Mouse (Mus musculus): ENCODE results near the gene Tgfbr2. TPM values are rescaled to one million over a fixed set of nuclear protein-coding genes. Genes with fewer than 3 reads are reported as not detected.

The Tgfbr2 gene
- polyA plus RNA-seq, 1 experiment from 2014 or later = 49.7 TPM

DNA sequence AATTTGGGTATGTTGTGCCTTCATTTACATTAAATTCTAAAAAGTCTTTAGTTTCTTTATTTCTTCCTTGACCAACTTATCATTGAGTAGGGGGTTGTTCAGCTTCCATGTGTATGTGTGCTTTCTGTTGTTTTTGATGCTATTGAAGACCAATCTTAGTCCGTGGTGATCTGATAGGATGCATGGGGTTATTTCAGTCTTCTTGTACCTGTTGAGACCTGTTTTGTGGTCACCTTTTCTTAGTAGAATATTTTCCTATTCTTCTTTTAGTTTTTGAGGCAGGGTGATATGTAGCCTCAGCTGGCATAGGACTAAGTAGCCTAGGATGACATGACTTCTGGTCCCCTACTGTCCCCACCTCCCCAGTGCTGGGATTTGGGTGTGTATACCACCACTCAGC lies 28.5 kb upstream of the Tgfbr2 start:
- DNase-seq (ENCODE audit: low spot score) (no peak), ATAC-seq (ENCODE audit: low read depth) (no peak)
- H3K4me3 ChIP-seq (ENCODE audit: low read depth, low read length) = no peak overlapping the region
- no peak overlapping the region for H3K9ac ChIP-seq (ENCODE audit: low read depth, low read length)
- 95% methylated on average over 1 of the region's 1 CpGs for WGBS
- H3K4me2 ChIP-seq (ENCODE audit: low read depth, low read length) = no peak overlapping the region
- H3K9me3 ChIP-seq (ENCODE audit: control insufficient read depth, low read length) = no peaks in the 10 kb centered on the region
- H3K36me3 ChIP-seq (ENCODE audit: control insufficient read depth, insufficient read depth, low read length) = no peaks in the 10 kb centered on the region
- no peak overlapping the region for H3K27ac ChIP-seq (replicated peaks; ENCODE audit: low read depth, low read length)
- no peaks in the 10 kb centered on the region for H3K27me3 ChIP-seq (replicated peaks; ENCODE audit: control insufficient read depth, insufficient read depth, low read length)
- H3K4me1 ChIP-seq (ENCODE audit: control insufficient read depth, insufficient read depth, low read length) = 0 out of 2 replicates have a peak, but pooled peaks cover 4% of the 10 kb centered on the region

- no peak overlapping the region for H3K27ac ChIP-seq (replicated peaks; ENCODE audit: low read depth, low read length)
- 0 out of 2 replicates have a peak, but pooled peaks have one; percentile 22 for ATAC-seq (ENCODE audit: low read depth)
These were observed 24.0 kb upstream of the Tgfbr2 start for GRCm38 (mm10) chr9:116199127-116199526.

DNA sequence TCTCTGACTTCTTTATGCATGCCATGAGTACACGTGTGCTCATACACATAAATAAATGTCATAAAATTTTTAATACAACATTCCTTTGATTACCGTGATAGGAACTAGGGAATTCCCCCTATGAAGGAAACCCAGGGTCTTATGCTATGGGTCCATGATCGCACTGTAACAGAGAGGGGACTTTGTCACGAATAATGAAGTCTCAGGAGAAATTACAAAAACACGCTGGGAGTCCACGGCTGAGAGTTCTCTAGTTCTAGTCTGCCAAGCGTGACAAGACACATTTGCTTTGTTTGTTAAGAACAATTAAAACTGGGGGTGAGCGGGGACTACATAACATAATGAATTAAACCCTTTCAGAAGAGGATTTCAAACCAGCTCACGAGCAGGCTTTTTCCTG lies 23.3 kb upstream of the Tgfbr2 start:
- ATAC-seq (ENCODE audit: low read depth) (no peak), DNase-seq (ENCODE audit: low spot score) (no peak)
- Histone ChIP-seq H3K27ac (replicated peaks; ENCODE audit: low read depth, low read length) (no peak overlapping the region), H3K27me3 (replicated peaks; ENCODE audit: control insufficient read depth, insufficient read depth, low read length) (no peaks in the 10 kb centered on the region), H3K4me3 (ENCODE audit: low read depth, low read length) (no peak overlapping the region), H3K36me3 (ENCODE audit: control insufficient read depth, insufficient read depth, low read length) (no peaks in the 10 kb centered on the region), H3K9ac (ENCODE audit: low read depth, low read length) (no peak overlapping the region), H3K9me3 (ENCODE audit: control insufficient read depth, low read length) (no peaks in the 10 kb centered on the region), H3K4me1 (ENCODE audit: control insufficient read depth, insufficient read depth, low read length) (no peaks in the 10 kb centered on the region), H3K4me2 (ENCODE audit: low read depth, low read length) (no peak overlapping the region)
- 37% methylated on average over 9 of the region's 9 CpGs for WGBS

More at GRCm38 (mm10) chr9:116199127-116199526, 24.0 kb upstream of the Tgfbr2 start:
- H3K4me2 ChIP-seq (ENCODE audit: low read depth, low read length) = no peak overlapping the region
- WGBS = 55% methylated on average over 9 of the region's 9 CpGs
- peak; percentile 57 for DNase-seq (ENCODE audit: low spot score)
- no peak overlapping the region for H3K4me3 ChIP-seq (ENCODE audit: low read depth, low read length)
- H3K4me1 ChIP-seq (ENCODE audit: control insufficient read depth, insufficient read depth, low read length) = no peaks in the 10 kb centered on the region
- no peaks in the 10 kb centered on the region for H3K36me3 ChIP-seq (ENCODE audit: control insufficient read depth, insufficient read depth, low read length)
- no peaks in the 10 kb centered on the region for H3K27me3 ChIP-seq (replicated peaks; ENCODE audit: control insufficient read depth, insufficient read depth, low read length)
- H3K9ac ChIP-seq (ENCODE audit: low read depth, low read length) = no peak overlapping the region
- no peaks in the 10 kb centered on the region for H3K9me3 ChIP-seq (ENCODE audit: control insufficient read depth, low read length)

GRCm38 (mm10) chr9:116197491-116198170 lies 22.5 kb upstream of the Tgfbr2 start:
- Histone ChIP-seq H3K27me3 (replicated peaks; ENCODE audit: control insufficient read depth, insufficient read depth, low read length) (no peaks in the 10 kb centered on the region), H3K4me2 (ENCODE audit: low read depth, low read length) (no peak overlapping the region), H3K27ac (replicated peaks; ENCODE audit: low read depth, low read length) (no peak overlapping the region), H3K4me1 (ENCODE audit: control insufficient read depth, insufficient read depth, low read length) (no peaks in the 10 kb centered on the region), H3K9me3 (ENCODE audit: control insufficient read depth, low read length) (no peaks in the 10 kb centered on the region), H3K36me3 (ENCODE audit: control insufficient read depth, insufficient read depth, low read length) (no peaks in the 10 kb centered on the region), H3K4me3 (ENCODE audit: low read depth, low read length) (no peak overlapping the region), H3K9ac (ENCODE audit: low read depth, low read length) (no peak overlapping the region)
- DNase-seq (ENCODE audit: low spot score) = no peak
- 91% methylated on average over 11 of the region's 11 CpGs for WGBS
- no peak for ATAC-seq (ENCODE audit: low read depth)

DNA sequence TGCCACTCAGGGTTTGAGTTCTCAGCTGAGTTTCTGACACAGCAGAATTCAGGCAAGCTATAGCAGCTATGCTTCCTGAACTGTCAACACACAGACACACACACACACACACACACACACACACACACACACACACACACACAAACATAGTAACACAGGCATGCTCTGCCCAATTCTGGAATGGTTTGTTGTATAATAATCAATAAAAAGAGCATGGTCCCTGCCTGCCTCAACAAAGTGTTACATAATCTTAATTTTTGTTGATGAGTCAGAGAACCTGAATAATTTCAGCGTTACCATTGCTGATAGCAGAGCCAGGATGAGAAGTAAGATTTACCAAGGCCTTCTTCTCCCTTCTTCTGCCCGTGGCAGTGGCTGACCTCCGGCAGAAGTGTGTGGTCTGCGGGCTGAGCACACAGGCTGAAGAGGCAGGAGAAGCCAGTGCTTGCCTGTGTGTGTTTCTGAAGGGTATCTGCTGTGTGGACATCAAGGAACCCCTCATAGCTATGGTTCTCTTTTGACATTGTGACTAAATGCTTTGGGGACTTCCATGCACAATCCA lies 18.8 kb upstream of the Tgfbr2 start:
- no peaks in the 10 kb centered on the region for H3K36me3 ChIP-seq (ENCODE audit: control insufficient read depth, insufficient read depth, low read length)
- no peak overlapping the region for H3K27ac ChIP-seq (replicated peaks; ENCODE audit: low read depth, low read length)
- ATAC-seq (ENCODE audit: low read depth) = no peak
- no peak overlapping the region for H3K4me2 ChIP-seq (ENCODE audit: low read depth, low read length)
- DNase-seq (ENCODE audit: low spot score) = no peak
- H3K9ac ChIP-seq (ENCODE audit: low read depth, low read length) = no peak overlapping the region
- H3K9me3 ChIP-seq (ENCODE audit: control insufficient read depth, low read length) = no peaks in the 10 kb centered on the region
- H3K4me3 ChIP-seq (ENCODE audit: low read depth, low read length) = no peak overlapping the region
- WGBS = 68% methylated on average over 4 of the region's 4 CpGs
- H3K4me1 ChIP-seq (ENCODE audit: control insufficient read depth, insufficient read depth, low read length) = peaks cover 6% of the 10 kb centered on the region; the same call in 1 of the 2 replicates
- H3K27me3 ChIP-seq (replicated peaks; ENCODE audit: control insufficient read depth, insufficient read depth, low read length) = no peaks in the 10 kb centered on the region

DNA sequence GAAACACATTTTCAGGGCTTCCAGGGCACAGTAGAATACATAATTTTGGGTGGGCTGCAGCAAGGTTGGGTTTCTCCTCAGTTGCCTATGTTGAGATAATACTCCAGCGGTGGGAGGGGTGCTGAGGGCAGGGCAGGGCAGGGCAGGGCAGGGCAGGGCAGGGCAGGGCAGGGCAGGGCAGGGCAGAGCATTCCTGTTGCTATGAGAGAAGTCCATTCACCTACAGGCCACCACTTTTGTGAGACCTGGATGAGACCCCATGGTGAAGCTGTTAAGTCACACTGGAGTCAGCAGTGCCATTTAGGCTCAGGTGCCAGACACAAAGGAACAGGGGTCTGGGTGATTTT lies 18.3 kb upstream of the Tgfbr2 start:
- Histone ChIP-seq H3K9me3 (ENCODE audit: control insufficient read depth, low read length) (no peaks in the 10 kb centered on the region), H3K4me3 (ENCODE audit: low read depth, low read length) (no peak overlapping the region), H3K9ac (ENCODE audit: low read depth, low read length) (no peak overlapping the region), H3K27me3 (replicated peaks; ENCODE audit: control insufficient read depth, insufficient read depth, low read length) (no peaks in the 10 kb centered on the region), H3K36me3 (ENCODE audit: control insufficient read depth, insufficient read depth, low read length) (no peaks in the 10 kb centered on the region), H3K27ac (replicated peaks; ENCODE audit: low read depth, low read length) (no peak overlapping the region), H3K4me2 (ENCODE audit: low read depth, low read length) (no peak overlapping the region), H3K4me1 (ENCODE audit: control insufficient read depth, insufficient read depth, low read length) (peaks cover 8% of the 10 kb centered on the region; the same call in 1 of the 2 replicates)
- no peak for DNase-seq (ENCODE audit: low spot score)
- no peak for ATAC-seq (ENCODE audit: low read depth)
- WGBS = 83% methylated on average over 1 of the region's 1 CpGs

DNA sequence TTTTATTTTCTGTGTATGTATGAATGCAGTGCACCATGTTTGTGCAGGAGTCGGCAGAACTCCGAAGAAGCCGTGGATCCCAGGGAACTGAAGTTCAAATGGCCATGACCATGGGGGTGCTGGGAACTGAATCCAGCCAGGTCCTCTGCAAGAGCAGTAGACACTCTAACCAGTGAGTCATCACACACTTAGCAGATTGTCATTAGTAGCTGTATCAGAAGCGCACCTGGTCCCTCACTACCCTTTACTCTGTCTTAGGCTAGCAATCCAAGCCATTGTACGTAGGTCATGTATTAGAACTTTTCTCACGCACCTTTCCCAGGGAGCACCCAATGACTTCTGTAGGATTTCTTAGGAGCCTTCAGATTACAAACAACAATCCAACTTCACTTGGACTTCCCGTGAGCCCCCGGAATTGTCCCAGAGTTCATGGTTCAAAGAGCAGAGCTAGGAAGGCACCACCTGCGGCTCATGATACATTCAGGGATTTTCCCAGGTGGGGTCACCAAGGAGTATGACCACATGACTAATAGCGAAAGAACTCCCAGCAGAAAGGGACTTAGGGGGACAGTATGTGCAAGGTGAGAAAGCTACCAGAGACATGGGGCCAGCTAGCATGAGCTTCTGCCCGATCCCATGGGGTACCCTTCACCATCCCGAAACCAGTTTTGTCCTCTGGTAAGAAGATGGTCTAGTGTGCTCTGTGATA lies 17.8 kb upstream of the Tgfbr2 start:
- no peak overlapping the region for H3K4me2 ChIP-seq (ENCODE audit: low read depth, low read length)
- H3K4me3 ChIP-seq (ENCODE audit: low read depth, low read length) = no peak overlapping the region
- no peak overlapping the region for H3K27ac ChIP-seq (replicated peaks; ENCODE audit: low read depth, low read length)
- DNase-seq (ENCODE audit: low spot score) (no peak), ATAC-seq (ENCODE audit: low read depth) (no peak)
- H3K9ac ChIP-seq (ENCODE audit: low read depth, low read length) = no peak overlapping the region
- no peaks in the 10 kb centered on the region for H3K36me3 ChIP-seq (ENCODE audit: control insufficient read depth, insufficient read depth, low read length)
- H3K4me1 ChIP-seq (ENCODE audit: control insufficient read depth, insufficient read depth, low read length) = peaks cover 8% of the 10 kb centered on the region; the same call in 1 of the 2 replicates
- 97% methylated on average over 12 of the region's 12 CpGs for WGBS
- H3K9me3 ChIP-seq (ENCODE audit: control insufficient read depth, low read length) = no peaks in the 10 kb centered on the region
- H3K27me3 ChIP-seq (replicated peaks; ENCODE audit: control insufficient read depth, insufficient read depth, low read length) = no peaks in the 10 kb centered on the region

DNA sequence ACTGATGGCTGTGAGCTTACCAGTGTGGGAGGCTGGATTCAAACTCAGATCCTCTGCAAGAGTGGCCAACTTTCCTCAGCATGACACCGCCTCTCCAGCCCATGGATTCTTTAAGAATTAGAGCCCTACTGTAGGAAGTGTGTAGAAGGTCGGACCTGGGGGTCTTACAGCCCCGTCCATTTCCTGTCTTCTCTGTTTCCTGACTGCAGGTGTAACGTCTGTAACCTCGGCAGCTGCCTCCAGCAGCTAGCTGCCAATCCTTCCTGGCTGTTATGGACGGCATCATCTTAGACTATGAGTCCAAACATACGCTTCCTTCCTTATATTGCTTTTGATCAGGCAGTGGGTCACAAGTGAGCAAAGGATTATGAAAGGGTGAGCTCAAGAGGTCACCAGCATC lies 17.1 kb upstream of the Tgfbr2 start:
- Histone ChIP-seq H3K4me1 (ENCODE audit: control insufficient read depth, insufficient read depth, low read length) (peaks cover 8% of the 10 kb centered on the region; the same call in 1 of the 2 replicates), H3K9me3 (ENCODE audit: control insufficient read depth, low read length) (no peaks in the 10 kb centered on the region), H3K9ac (ENCODE audit: low read depth, low read length) (no peak overlapping the region), H3K27ac (replicated peaks; ENCODE audit: low read depth, low read length) (no peak overlapping the region), H3K4me3 (ENCODE audit: low read depth, low read length) (no peak overlapping the region), H3K27me3 (replicated peaks; ENCODE audit: control insufficient read depth, insufficient read depth, low read length) (no peaks in the 10 kb centered on the region), H3K4me2 (ENCODE audit: low read depth, low read length) (no peak overlapping the region), H3K36me3 (ENCODE audit: control insufficient read depth, insufficient read depth, low read length) (no peaks in the 10 kb centered on the region)
- ATAC-seq (ENCODE audit: low read depth) (no peak), DNase-seq (ENCODE audit: low spot score) (no peak)
- WGBS = 66% methylated on average over 7 of the region's 7 CpGs

Data from embryonic facial prominence, embryonic 14.5 days (tissue).